Mouse (Mus musculus): ENCODE measurements around the gene Myo5a. TPM values are rescaled to one million over a fixed set of nuclear protein-coding genes. Genes with fewer than 3 reads are reported as not detected.

Gene Myo5a
- polyA plus RNA-seq, 1 experiment from 2014 or later: 8.2 TPM

Other genes starting within 250 kb of the Myo5a start
- gene Onecut1, start 209.1 kb upstream of the Myo5a start, polyA plus RNA-seq (2015; fragmentation: Nextera tagmentation; extraction: Ambion mirVana): 0.08 and 0.11 TPM in 2 replicates
- 9.7 and 10.5 TPM in 2 replicates for gene Fam214a, start 118.1 kb upstream of the Myo5a start, polyA plus RNA-seq (2015; fragmentation: Nextera tagmentation; extraction: Ambion mirVana)
- gene Arpp19, start 33.4 kb upstream of the Myo5a start, polyA plus RNA-seq (2015; fragmentation: Nextera tagmentation; extraction: Ambion mirVana): 205 and 219 TPM in 2 replicates
- gene Myo5c, start 161.0 kb downstream of the Myo5a start, polyA plus RNA-seq (2015; fragmentation: Nextera tagmentation; extraction: Ambion mirVana): 1.7 and 2.1 TPM in 2 replicates
- gene Gnb5, start 235.3 kb downstream of the Myo5a start, polyA plus RNA-seq (2015; fragmentation: Nextera tagmentation; extraction: Ambion mirVana): 47.6 and 55.3 TPM in 2 replicates